Mouse (Mus musculus): Measurements from ENCODE around the gene M1ap.

- TF ChIP-seq CTCF (IDR thresholded peaks at IDR 0.05; ENCODE audit: low read depth) (no peak), EP300 (optimal IDR thresholded peaks at IDR 0.05) (no peak)
These were observed 74.3 kb downstream of the M1ap start for GRCm38 (mm10) chr6:83020836-83021593.
